Mouse (Mus musculus) stomach, postnatal 0 days (tissue): ENCODE data around the gene Ccdc34. TPM values are rescaled to one million over a fixed set of nuclear protein-coding genes. Genes with fewer than 3 reads are reported as not detected.

Experiments used
- ATAC-seq: fragments of 200-750 bp; cut with Nextera tagmentation; 2 replicates; pipeline ENCODE4 v1.8.0; 2017; ENCODE audit not compliant: low FRiP score, low TSS enrichment
- DNase-seq: peaks from one replicate; pipeline ENCODE4 v3.0.0-alpha.2; 2016; ENCODE audit warnings: low spot score
- H3K27ac ChIP-seq: fragments of 300-500 bp; sonication (generic); replicated peaks from 2 replicates; pipeline ENCODE4 v1.5.1; 2014; ENCODE audit warnings: mild to moderate bottlenecking, control low read depth
- H3K27me3 ChIP-seq: fragments of 300-500 bp; sonication (generic); 2 replicates; pipeline ENCODE4 v1.6.1; 2014; ENCODE audit warnings: low read length; ENCODE audit not compliant: control insufficient read depth, insufficient read depth
- H3K36me3 ChIP-seq: fragments of 300-500 bp; sonication (generic); 2 replicates; pipeline ENCODE4 v1.6.1; 2014; ENCODE audit warnings: low read length, mixed read lengths; ENCODE audit not compliant: control insufficient read depth, insufficient read depth
- H3K4me1 ChIP-seq: fragments of 300-500 bp; sonication (generic); replicated peaks from 2 replicates; pipeline ENCODE4 v1.6.1; 2014; ENCODE audit warnings: antibody characterized with exemption; ENCODE audit not compliant: control insufficient read depth, insufficient read depth
- H3K4me2 ChIP-seq: fragments of 300-500 bp; sonication (generic); replicated peaks from 2 replicates; pipeline ENCODE4 v1.6.1; 2014; ENCODE audit warnings: low read depth, mild to moderate bottlenecking, control low read depth, moderate library complexity
- H3K4me3 ChIP-seq: fragments of 300-500 bp; sonication (generic); 2 replicates; pipeline ENCODE4 v1.5.1; 2014; ENCODE audit warnings: low read depth, low read length, control low read depth
- H3K9ac ChIP-seq: fragments of 300-500 bp; sonication (generic); 2 replicates; pipeline ENCODE4 v1.6.1; 2014; ENCODE audit warnings: mild to moderate bottlenecking, low read length, control low read depth, mixed read lengths
- H3K9me3 ChIP-seq: fragments of 300-500 bp; sonication (generic); 2 replicates; pipeline ENCODE4 v1.6.1; 2016; ENCODE audit warnings: low read length; ENCODE audit not compliant: control insufficient read depth
- CTCF ChIP-seq: IDR thresholded peaks from 2 replicates; pipeline ENCODE4 v1.5.1; 2016; ENCODE audit warnings: antibody characterized with exemption, low read depth, mild to moderate bottlenecking, moderate library complexity
- EP300 ChIP-seq: optimal IDR thresholded peaks from 2 replicates; pipeline ENCODE3; 2016; ENCODE audit warnings: antibody characterized with exemption
- WGBS: fragments of 180-500 bp; shearing (Covaris S2); extraction: QIAGEN DNeasy Blood & Tissue Kit; methylation state at CpG from one replicate; pipeline ENCODE4 v1.1.7; 2014; 5-methylcytosine and 5-hydroxymethylcytosine counted together
- polyA plus RNA-seq: library from polyadenylated mRNA; unstranded; fragments of >200 nt; fragmentation: Nextera tagmentation; extraction: Ambion mirVana; gene quantifications from 2 replicates; pipeline ENCODE4 v1.2.1, GENCODE M21; 2015

Gene Ccdc34
- polyA plus RNA-seq, 1 experiment from 2014 or later, result 18.7 TPM

- Histone ChIP-seq H3K27me3 (no peaks in the 10 kb centered on the region), H3K27ac (no peak overlapping the region), H3K9ac (no peak overlapping the region), H3K4me3 (no peak overlapping the region), H3K9me3 (no peaks in the 10 kb centered on the region), H3K4me1 (no peaks in the 10 kb centered on the region), H3K4me2 (no peak overlapping the region), H3K36me3 (peaks cover 8% of the 10 kb centered on the region; the same call in 1 of the 2 replicates)
- WGBS, result 79% methylated on average over 13 of the region's 13 CpGs
- ATAC-seq (peak; percentile 51; the same call in 1 of the 2 replicates), DNase-seq (peak; percentile 41)
- TF ChIP-seq CTCF (no peak), EP300 (no peak)
These were observed 5.4 kb upstream of the Ccdc34 start for GRCm38 (mm10) chr2:110012184-110012725.

- H3K4me2 ChIP-seq, result peak overlapping the region; percentile 90
- ATAC-seq, result no peak
- H3K27ac ChIP-seq, result no peak overlapping the region
- H3K9ac ChIP-seq, result peak overlapping the region; percentile 81; the same call in 1 of the 2 replicates
- 38% methylated on average over 7 of the region's 7 CpGs for WGBS
- no peaks in the 10 kb centered on the region; the same call in 1 of the 2 replicates for H3K4me1 ChIP-seq
- DNase-seq, result no peak
- peak overlapping the region; percentile 85 for H3K4me3 ChIP-seq
- no peaks in the 10 kb centered on the region for H3K27me3 ChIP-seq
- no peak for TF ChIP-seq CTCF
- TF ChIP-seq EP300, result no peak
- H3K36me3 ChIP-seq, result peaks cover 4% of the 10 kb centered on the region; the same call in 1 of the 2 replicates
- no peaks in the 10 kb centered on the region for H3K9me3 ChIP-seq
These were observed 530 bp upstream of the Ccdc34 start for GRCm38 (mm10) chr2:110017087-110017486.

- Histone ChIP-seq H3K4me2 (no peak overlapping the region), H3K9me3 (no peaks in the 10 kb centered on the region), H3K4me3 (no peak overlapping the region)
These were observed 2.0 kb downstream of the Ccdc34 start for GRCm38 (mm10) chr2:110019656-110020055.

DNA sequence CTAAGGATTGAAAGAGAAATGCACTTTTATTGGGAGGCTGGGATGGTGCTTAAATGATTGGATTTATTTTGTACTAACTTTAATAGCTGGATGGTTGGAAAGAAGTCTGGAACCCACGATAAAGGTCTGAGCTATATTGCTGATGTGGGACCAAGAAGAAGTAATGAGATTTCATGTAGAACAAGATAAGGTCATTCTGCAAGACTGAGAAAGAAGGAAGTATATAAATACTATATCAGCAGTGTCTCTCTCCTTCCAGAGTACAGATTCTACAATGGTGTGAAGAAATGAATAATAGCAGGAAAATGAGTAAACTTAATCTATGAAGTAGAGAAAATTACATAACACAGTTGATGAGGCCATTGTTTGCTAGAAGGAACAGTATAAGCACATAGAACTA, 2.8 kb downstream of the Ccdc34 start:
- no peak overlapping the region for H3K9ac ChIP-seq
- no peaks in the 10 kb centered on the region; the same call in 1 of the 2 replicates for H3K4me1 ChIP-seq
- no peak for TF ChIP-seq EP300
- no peak overlapping the region for H3K27ac ChIP-seq
- ATAC-seq (no peak), DNase-seq (no peak)
- H3K36me3 ChIP-seq, result no peaks in the 10 kb centered on the region
- no peak overlapping the region for H3K4me3 ChIP-seq
- H3K27me3 ChIP-seq, result no peaks in the 10 kb centered on the region
- no peaks in the 10 kb centered on the region for H3K9me3 ChIP-seq
- WGBS, result 90% methylated on average over 1 of the region's 1 CpGs
- no peak overlapping the region for H3K4me2 ChIP-seq

More at GRCm38 (mm10) chr2:110019656-110020055, 2.0 kb downstream of the Ccdc34 start:
- no peak overlapping the region for H3K9ac ChIP-seq
- H3K4me1 ChIP-seq, result no peaks in the 10 kb centered on the region; the same call in 1 of the 2 replicates
- WGBS, result 77% methylated on average over 4 of the region's 4 CpGs
- DNase-seq (no peak), ATAC-seq (no peak)
- no peaks in the 10 kb centered on the region for H3K36me3 ChIP-seq
- no peak for TF ChIP-seq CTCF
- no peak for TF ChIP-seq EP300
- no peak overlapping the region for H3K27ac ChIP-seq
- no peaks in the 10 kb centered on the region for H3K27me3 ChIP-seq

GRCm38 (mm10) chr2:110036265-110036664, 18.6 kb downstream of the Ccdc34 start:
- Histone ChIP-seq H3K9me3 (no peaks in the 10 kb centered on the region), H3K4me1 (no peaks in the 10 kb centered on the region), H3K9ac (no peak overlapping the region), H3K27me3 (no peaks in the 10 kb centered on the region), H3K4me3 (no peak overlapping the region), H3K36me3 (no peaks in the 10 kb centered on the region), H3K27ac (no peak overlapping the region), H3K4me2 (no peak overlapping the region)
- 14% methylated on average over 4 of the region's 4 CpGs for WGBS
- DNase-seq, result no peak
- ATAC-seq, result 0 out of 2 replicates have a peak, but pooled peaks have one; percentile 32
- TF ChIP-seq EP300, result no peak
- no peak for TF ChIP-seq CTCF

GRCm38 (mm10) chr2:110036665-110037064, 19.0 kb downstream of the Ccdc34 start:
- no peak for ATAC-seq

More at GRCm38 (mm10) chr2:110036665-110037064, 19.0 kb downstream of the Ccdc34 start:
- no peak overlapping the region for H3K27ac ChIP-seq
- no peaks in the 10 kb centered on the region for H3K36me3 ChIP-seq
- no peak overlapping the region for H3K4me2 ChIP-seq
- no peak overlapping the region for H3K9ac ChIP-seq
- H3K9me3 ChIP-seq, result no peaks in the 10 kb centered on the region
- H3K4me3 ChIP-seq, result no peak overlapping the region
- H3K27me3 ChIP-seq, result no peaks in the 10 kb centered on the region
- WGBS, result 49% methylated on average over 4 of the region's 4 CpGs
- DNase-seq, result no peak
- TF ChIP-seq EP300, result no peak
- no peak for TF ChIP-seq CTCF
- H3K4me1 ChIP-seq, result no peaks in the 10 kb centered on the region
